12 mouse cellular contexts compared by ENCODE assay signal in the genomic region with DNA sequence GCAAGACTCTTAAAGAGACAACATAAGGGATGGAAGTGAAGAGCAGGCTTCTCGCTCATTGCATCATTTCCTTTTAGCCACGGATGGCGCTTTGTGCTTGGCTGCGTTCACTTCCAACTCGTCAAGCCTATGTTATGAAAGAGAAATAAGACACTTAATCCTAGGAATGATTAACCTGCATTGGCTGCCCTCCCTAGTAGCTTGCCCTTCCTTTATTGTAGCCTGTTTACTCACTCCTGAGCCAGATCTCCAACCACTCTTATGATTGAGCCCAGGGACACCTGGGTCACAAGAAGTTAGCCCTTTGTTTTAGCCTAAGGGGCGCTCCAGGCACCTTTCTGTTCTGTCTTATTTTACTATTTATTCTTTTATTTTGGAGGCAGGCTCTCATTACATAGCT.
DNase-seq lines count a peak whose midpoint lies in the region; ATAC-seq and TF ChIP-seq lines count a peak whose summit lies in the region.
"Had no signal": no experiment of that assay in that cellular context is flagged by ENCODE, and none has a peak within 500 bp of the region (broad histone marks: within the 10 kb centered on the region; RNA-seq: fewer than 3 reads in every experiment).

No protein-coding gene starts in this region.

- peak; percentile 46 to 76 for DNase-seq in lung, adult 18-20 months
- no peak for DNase-seq in lung, adult 2 months
- DNase-seq in lung, postnatal 10 days: peak; percentile 50
- DNase-seq: cerebellum, postnatal 25 days had no signal

- H3K27me3 ChIP-seq in kidney, embryonic 16.5 days (ENCODE audit: insufficient read depth, low read length): no peaks in the 10 kb centered on the region

- ATAC-seq in kidney, embryonic 16.5 days (ENCODE audit: low FRiP score, low TSS enrichment): peak; percentile 82
- ATAC-seq in megakaryocyte progenitor cell, adult 5-6 weeks (replicated peaks; ENCODE audit: poor library complexity): no peak
- no peak; the same call in 1 of the 2 replicates for ATAC-seq in granulocyte monocyte progenitor cell, adult 5-6 weeks (replicated peaks; ENCODE audit: poor library complexity, severe bottlenecking)
- ATAC-seq in megakaryocyte-erythroid progenitor cell, adult 5-6 weeks (replicated peaks; ENCODE audit: low FRiP score, low TSS enrichment, poor library complexity, severe bottlenecking): no peak
- ATAC-seq in erythroid progenitor cell, adult 5-6 weeks (replicated peaks; ENCODE audit: low FRiP score, poor library complexity, severe bottlenecking): no peak

- no peak overlapping the region for H3K9ac ChIP-seq in kidney, embryonic 16.5 days (replicated peaks; ENCODE audit: low read length)

- H3K4me2 ChIP-seq in kidney, embryonic 16.5 days (replicated peaks; ENCODE audit: low read depth, low read length): no peak overlapping the region

- peak overlapping the region; percentile 54 for H3K27ac ChIP-seq in kidney, embryonic 16.5 days (ENCODE audit: low read length)
- H3K27ac ChIP-seq: layer of hippocampus, adult 2 months; midbrain, embryonic 10.5 days had no signal

- peaks cover 3% of the 10 kb centered on the region for H3K4me1 ChIP-seq in lung, adult 2 months (ENCODE audit: control insufficient read depth, insufficient read depth, low read length)
- peaks cover 10% of the 10 kb centered on the region for H3K4me1 ChIP-seq in kidney, embryonic 16.5 days (ENCODE audit: insufficient read depth, low read length)

- H3K36me3 ChIP-seq in kidney, embryonic 16.5 days (ENCODE audit: insufficient read depth, low read length): no peaks in the 10 kb centered on the region
- H3K36me3 ChIP-seq: midbrain, embryonic 10.5 days had no signal

- no peak for TF ChIP-seq POLR2A in lung, adult 2 months (IDR thresholded peaks at IDR 0.05; ENCODE audit: borderline replicate concordance, extremely low read depth, low read depth, low read length)

- TF ChIP-seq CTCF in lung, adult 2 months (IDR thresholded peaks at IDR 0.05; ENCODE audit: insufficient read depth, low read length): no peak

- no peaks in the 10 kb centered on the region for H3K9me3 ChIP-seq in kidney, embryonic 16.5 days (ENCODE audit: low read length)
- H3K9me3 ChIP-seq: midbrain, embryonic 10.5 days had no signal

- WGBS in lung, adult 2 months: 55% methylated on average over 6 of the region's 6 CpGs
- 60% methylated on average over 6 of the region's 6 CpGs for WGBS in kidney, embryonic 16.5 days

- no peak overlapping the region for H3K4me3 ChIP-seq in lung, adult 2 months (replicated peaks; ENCODE audit: extremely low read depth, low read depth, low read length)
- H3K4me3 ChIP-seq in kidney, embryonic 16.5 days (ENCODE audit: low read length): no peak overlapping the region
- H3K4me3 ChIP-seq: erythroblast, embryonic 14.5 days; layer of hippocampus, adult 2 months; midbrain, embryonic 10.5 days had no signal
